Mouse (Mus musculus) embryonic facial prominence, embryonic 13.5 days (tissue): ENCODE measurements around the gene Zfp661. TPM values are rescaled to one million over a fixed set of nuclear protein-coding genes. Genes with fewer than 3 reads are reported as not detected.

Experiments
- ATAC-seq: fragments of 200-750 bp; cut with Nextera tagmentation; 2 replicates; pipeline ENCODE4 v1.8.0; 2017; ENCODE audit warnings: low read depth; ENCODE audit not compliant: insufficient number of reproducible peaks, insufficient read depth, low FRiP score, low TSS enrichment
- H3K27ac ChIP-seq: fragments of 300-500 bp; sonication (generic); 2 replicates; pipeline ENCODE4 v1.5.1; 2015; ENCODE audit warnings: moderate library complexity, mild to moderate bottlenecking, inconsistent platforms
- H3K27me3 ChIP-seq: fragments of 300-500 bp; sonication (generic); 2 replicates; pipeline ENCODE4 v1.6.1; 2015; ENCODE audit warnings: mild to moderate bottlenecking, inconsistent platforms
- H3K36me3 ChIP-seq: fragments of 300-500 bp; sonication (generic); 2 replicates; pipeline ENCODE4 v1.6.1; 2015; ENCODE audit warnings: mild to moderate bottlenecking, inconsistent platforms
- H3K4me1 ChIP-seq: fragments of 300-500 bp; sonication (generic); 2 replicates; pipeline ENCODE4 v1.6.1; 2015; ENCODE audit warnings: inconsistent platforms
- H3K4me2 ChIP-seq: fragments of 300-500 bp; sonication (generic); 2 replicates; pipeline ENCODE4 v1.6.1; 2015; ENCODE audit warnings: moderate library complexity, mild to moderate bottlenecking, inconsistent platforms
- H3K4me3 ChIP-seq: fragments of 300-500 bp; sonication (generic); 2 replicates; pipeline ENCODE4 v1.5.1; 2015; ENCODE audit warnings: mild to moderate bottlenecking, inconsistent platforms
- H3K9ac ChIP-seq: fragments of 300-500 bp; sonication (generic); 2 replicates; pipeline ENCODE4 v1.6.1; 2015; ENCODE audit warnings: mild to moderate bottlenecking, inconsistent platforms
- H3K9me3 ChIP-seq: fragments of 300-500 bp; sonication (generic); 2 replicates; pipeline ENCODE4 v1.6.1; 2016; ENCODE audit warnings: inconsistent platforms
- WGBS: fragments of 180-500 bp; shearing (Covaris S2); methylation state at CpG from one replicate; pipeline ENCODE4 v1.1.7; 2015; ENCODE audit warnings: mixed read lengths; 5-methylcytosine and 5-hydroxymethylcytosine counted together
- polyA plus RNA-seq: library from polyadenylated mRNA; unstranded; fragments of >200 nt; fragmentation: Nextera tagmentation; extraction: Ambion mirVana; gene quantifications from 2 replicates; pipeline ENCODE4 v1.2.1, GENCODE M21; 2015

Zfp661 gene
- polyA plus RNA-seq, result 6.0 and 6.8 TPM in 2 replicates

DNA sequence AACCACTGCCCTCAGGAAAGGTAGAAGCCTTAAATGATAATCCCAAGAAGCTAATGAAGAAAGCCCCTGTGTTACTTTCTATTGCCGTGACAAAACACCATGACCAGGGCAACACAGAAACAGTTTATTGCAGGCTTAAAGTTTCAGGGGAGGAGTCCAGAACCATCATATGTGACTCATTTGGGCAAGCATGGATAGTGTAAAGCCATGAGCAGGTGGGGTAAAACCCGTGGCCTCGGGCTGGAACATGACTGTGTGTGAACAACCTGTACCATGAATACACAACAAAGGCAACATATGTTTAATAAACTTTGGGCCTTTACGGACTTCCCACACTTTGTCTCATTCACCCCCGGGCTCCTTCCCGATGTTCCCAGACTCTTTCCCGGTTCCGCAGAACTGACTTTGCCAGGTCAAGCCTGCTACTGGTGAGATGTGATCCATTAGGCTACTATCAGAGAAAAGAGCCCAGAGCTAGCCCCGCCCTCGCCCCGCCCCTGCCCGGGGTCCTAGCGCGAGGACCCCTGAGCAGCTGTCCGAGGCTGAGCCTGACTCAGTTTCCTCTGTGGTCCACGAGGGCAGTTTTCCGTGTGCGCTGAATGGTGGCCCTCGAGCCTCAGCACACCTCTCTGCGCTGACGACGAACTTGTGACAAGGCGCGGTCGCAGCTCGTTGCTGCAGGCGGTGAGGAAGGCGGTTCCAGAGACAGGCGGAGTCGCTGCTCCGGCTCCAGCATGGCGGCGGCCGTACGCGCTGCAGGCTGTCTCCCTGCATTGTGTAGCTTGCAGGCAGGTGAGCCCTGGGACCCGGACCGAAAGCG lies at the start of gene Zfp661, which contains the start of gene Mrps5:
Gene Zfp661 (minus strand): TSS at position 401 of the 820 bp plus-strand sequence.
Gene Mrps5 (plus strand): TSS at position 529 of the 820 bp plus-strand sequence.
- H3K4me3 ChIP-seq, result peak within 1 kb of the TSS; percentile 95
- no peaks in the 10 kb centered on the region for H3K27me3 ChIP-seq
- no peaks in the 10 kb centered on the region for H3K9me3 ChIP-seq
- peak within 1 kb of the TSS; percentile 93 for H3K27ac ChIP-seq
- H3K36me3 ChIP-seq, result peaks cover 10% of the 10 kb centered on the region; the same call in 1 of the 2 replicates
- peaks cover 33% of the 10 kb centered on the region for H3K4me1 ChIP-seq
- H3K4me2 ChIP-seq, result peak within 1 kb of the TSS; percentile 83
- peak within 1 kb of the TSS; percentile 90 for H3K9ac ChIP-seq
- WGBS, result 3% methylated on average over 39 of the region's 39 CpGs
- ATAC-seq, result peak; percentile 62

DNA sequence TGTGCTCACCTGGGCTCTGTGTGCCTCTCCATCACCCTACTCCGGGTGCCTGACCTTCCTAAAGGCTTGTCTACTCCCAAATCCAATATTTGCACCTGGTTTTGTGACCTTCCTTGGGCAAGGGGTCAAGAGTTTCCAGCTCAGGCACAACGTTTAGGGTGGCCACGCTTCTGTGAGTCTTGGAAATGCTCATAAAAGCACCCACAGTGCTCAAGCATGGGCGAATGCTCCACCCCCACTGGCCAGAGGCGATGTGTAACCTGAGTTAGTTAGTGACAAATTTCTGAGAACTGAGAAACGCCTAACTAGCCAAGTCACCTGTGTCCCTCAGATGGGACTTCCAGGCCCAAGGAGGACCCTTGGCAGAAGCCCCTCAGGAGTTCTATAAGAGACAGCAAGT lies 48.7 kb upstream of the Zfp661 start:
- no peak overlapping the region for H3K9ac ChIP-seq
- WGBS, result 66% methylated on average over 6 of the region's 6 CpGs
- no peak for ATAC-seq
- no peaks in the 10 kb centered on the region for H3K4me1 ChIP-seq
- no peak overlapping the region for H3K4me3 ChIP-seq
- H3K27ac ChIP-seq, result no peak overlapping the region
- no peak overlapping the region for H3K4me2 ChIP-seq
- no peaks in the 10 kb centered on the region for H3K9me3 ChIP-seq
- no peaks in the 10 kb centered on the region for H3K27me3 ChIP-seq
- H3K36me3 ChIP-seq, result no peaks in the 10 kb centered on the region

DNA sequence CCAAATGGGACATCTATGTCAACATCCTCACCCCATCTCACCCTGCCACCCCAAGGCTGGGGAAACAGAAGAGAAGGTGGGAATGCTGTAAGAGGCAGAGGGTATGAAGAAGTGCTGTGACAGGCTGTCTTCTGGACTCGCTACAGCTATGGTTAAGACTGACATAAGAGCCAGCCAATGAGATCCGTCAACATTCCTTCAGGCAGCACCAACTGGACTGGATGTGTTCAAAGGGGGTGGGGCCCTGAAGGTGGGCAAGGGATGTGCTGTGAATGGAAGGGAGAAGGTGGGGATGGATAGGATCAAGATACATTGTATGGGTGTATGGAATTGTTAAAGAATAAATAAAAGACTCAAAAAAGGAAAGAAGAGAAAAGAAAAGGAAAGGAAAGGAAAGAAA lies 45.7 kb upstream of the Zfp661 start:
- WGBS, result 62% methylated on average over 2 of the region's 2 CpGs
- H3K27ac ChIP-seq, result no peak overlapping the region
- no peak for ATAC-seq

DNA sequence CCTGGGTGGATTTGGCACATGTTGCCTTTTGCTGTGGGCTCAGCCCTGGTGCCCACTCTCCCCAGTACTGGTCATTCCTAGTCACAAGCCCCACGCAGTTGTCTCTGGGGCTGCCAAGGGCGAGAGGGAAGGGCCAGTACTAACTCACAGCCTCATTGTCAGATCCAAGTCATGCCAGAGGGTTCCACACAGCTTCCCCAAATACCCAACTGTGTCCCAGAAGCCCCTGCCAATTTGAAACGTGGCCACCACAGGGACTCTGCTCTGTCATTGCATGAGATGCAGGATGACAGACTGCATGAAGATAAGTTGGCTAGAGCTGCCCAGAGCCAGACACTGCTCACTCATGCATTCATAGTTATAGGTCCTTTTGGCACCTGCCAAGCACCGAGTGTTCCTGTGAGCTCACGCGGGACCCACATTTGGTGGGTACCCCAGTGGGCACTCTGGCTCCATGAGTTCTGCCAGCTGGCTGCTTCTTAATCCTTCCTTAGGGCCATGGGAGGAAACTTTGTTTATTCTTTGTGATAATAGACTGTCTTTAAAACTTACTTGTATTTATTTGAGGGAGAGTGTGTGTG lies 41.2 kb upstream of the Zfp661 start:
- no peaks in the 10 kb centered on the region for H3K36me3 ChIP-seq
- no peak overlapping the region for H3K4me2 ChIP-seq
- 70% methylated on average over 6 of the region's 6 CpGs for WGBS
- H3K4me1 ChIP-seq, result no peaks in the 10 kb centered on the region
- ATAC-seq, result no peak
- H3K27ac ChIP-seq, result no peak overlapping the region
- H3K9me3 ChIP-seq, result no peaks in the 10 kb centered on the region
- H3K9ac ChIP-seq, result no peak overlapping the region
- no peaks in the 10 kb centered on the region for H3K27me3 ChIP-seq
- H3K4me3 ChIP-seq, result no peak overlapping the region

More for the DNA sequence above, 45.7 kb upstream of the Zfp661 start:
- H3K4me1 ChIP-seq, result no peaks in the 10 kb centered on the region
- H3K36me3 ChIP-seq, result no peaks in the 10 kb centered on the region
- H3K27me3 ChIP-seq, result no peaks in the 10 kb centered on the region
- H3K9ac ChIP-seq, result no peak overlapping the region
- H3K4me3 ChIP-seq, result no peak overlapping the region
- H3K9me3 ChIP-seq, result no peaks in the 10 kb centered on the region
- no peak overlapping the region for H3K4me2 ChIP-seq

DNA sequence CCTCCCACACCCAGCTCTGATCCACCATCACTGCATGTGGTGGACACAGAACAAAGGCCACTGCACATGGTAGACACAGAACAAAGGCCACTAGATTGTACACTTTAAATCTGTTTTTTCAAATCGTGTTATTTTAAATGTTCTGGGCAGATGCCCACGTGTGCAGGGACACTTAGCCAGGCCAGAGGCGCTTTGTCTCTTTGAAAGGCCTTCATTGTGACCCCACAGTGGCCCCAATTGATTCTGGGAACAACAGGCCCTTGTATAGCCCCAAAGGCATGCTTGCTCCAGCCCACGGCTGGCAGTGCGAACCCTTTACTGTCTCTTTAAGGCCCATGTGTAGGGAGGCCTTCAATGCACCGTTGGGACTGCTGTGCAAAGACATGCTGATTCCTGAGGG lies 40.5 kb upstream of the Zfp661 start:
- Histone ChIP-seq H3K27me3 (no peaks in the 10 kb centered on the region), H3K9me3 (no peaks in the 10 kb centered on the region), H3K4me1 (no peaks in the 10 kb centered on the region), H3K27ac (no peak overlapping the region), H3K36me3 (no peaks in the 10 kb centered on the region), H3K9ac (no peak overlapping the region), H3K4me3 (no peak overlapping the region), H3K4me2 (no peak overlapping the region)
- 42% methylated on average over 6 of the region's 6 CpGs for WGBS
- ATAC-seq, result no peak

DNA sequence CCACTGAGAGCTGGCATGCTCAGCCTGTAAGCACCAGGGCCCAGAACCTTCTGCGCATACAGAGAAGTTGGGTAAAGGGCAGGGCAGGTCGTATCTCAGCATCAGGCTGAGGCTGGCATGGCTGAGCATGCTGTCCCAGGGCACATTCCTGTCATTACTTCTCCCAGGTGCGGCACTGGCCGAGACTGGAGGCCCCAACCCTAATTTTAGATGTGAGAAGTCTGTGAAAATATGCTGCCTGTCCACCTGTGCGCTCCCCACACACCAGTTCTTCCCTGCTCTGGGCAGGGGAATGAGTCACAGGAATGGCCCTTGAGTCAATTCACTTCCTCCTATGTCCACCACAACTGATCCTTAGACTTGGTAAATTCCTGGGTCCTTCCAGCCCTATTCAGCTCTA lies 38.8 kb upstream of the Zfp661 start:
- H3K9me3 ChIP-seq, result no peaks in the 10 kb centered on the region
- no peak for ATAC-seq
- no peak overlapping the region for H3K9ac ChIP-seq
- H3K4me3 ChIP-seq, result no peak overlapping the region
- no peaks in the 10 kb centered on the region for H3K36me3 ChIP-seq
- no peaks in the 10 kb centered on the region for H3K27me3 ChIP-seq
- H3K27ac ChIP-seq, result no peak overlapping the region
- 62% methylated on average over 5 of the region's 5 CpGs for WGBS
- H3K4me2 ChIP-seq, result no peak overlapping the region
- no peaks in the 10 kb centered on the region for H3K4me1 ChIP-seq

DNA sequence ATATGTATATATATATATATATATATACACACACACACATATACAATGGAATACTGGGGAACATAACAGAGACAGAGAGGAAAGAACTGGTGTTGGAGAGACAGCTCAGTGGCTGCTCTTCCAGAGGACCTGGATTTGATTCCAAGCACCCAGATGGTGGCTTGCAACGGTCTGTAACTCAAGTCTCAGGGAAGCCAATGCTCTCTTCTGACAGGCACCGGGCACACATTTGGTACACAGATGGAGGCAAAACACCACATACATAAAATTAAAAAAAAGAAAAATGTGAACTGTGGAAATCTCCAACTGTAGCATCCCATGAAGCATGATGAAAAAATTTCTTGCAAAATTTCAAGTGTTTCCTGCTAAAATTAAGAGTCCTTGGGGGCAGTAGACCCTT lies 37.9 kb upstream of the Zfp661 start:
- Histone ChIP-seq H3K9ac (no peak overlapping the region), H3K27ac (no peak overlapping the region), H3K9me3 (no peaks in the 10 kb centered on the region), H3K4me2 (no peak overlapping the region), H3K4me3 (no peak overlapping the region), H3K36me3 (no peaks in the 10 kb centered on the region), H3K27me3 (no peaks in the 10 kb centered on the region), H3K4me1 (no peaks in the 10 kb centered on the region)
- no peak for ATAC-seq
- WGBS, result 78% methylated on average over 2 of the region's 2 CpGs

DNA sequence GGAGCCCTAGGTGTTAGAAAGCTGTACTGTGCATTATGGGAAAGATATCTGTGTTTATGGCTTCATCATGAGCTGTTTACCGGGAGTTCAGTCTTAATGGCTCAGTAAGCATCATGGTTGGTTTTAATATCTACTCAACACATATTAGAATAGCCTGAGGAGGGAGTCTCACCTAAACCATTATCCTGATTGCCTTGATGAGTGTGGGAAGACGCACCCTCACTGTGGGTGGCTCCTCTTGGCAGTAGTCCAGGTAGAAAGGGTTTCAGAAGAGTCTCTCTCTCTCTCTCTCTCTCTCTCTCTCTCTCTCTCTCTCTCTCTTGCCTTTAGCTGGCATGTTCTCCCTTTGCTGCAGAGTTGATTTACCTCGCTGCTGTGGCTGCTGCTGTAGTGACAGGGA lies 35.2 kb upstream of the Zfp661 start:
- no peaks in the 10 kb centered on the region for H3K36me3 ChIP-seq
- H3K27ac ChIP-seq, result no peak overlapping the region
- no peaks in the 10 kb centered on the region for H3K27me3 ChIP-seq
- no peak overlapping the region for H3K4me3 ChIP-seq
- 39% methylated on average over 3 of the region's 3 CpGs for WGBS
- no peak for ATAC-seq
- no peak overlapping the region for H3K9ac ChIP-seq
- no peaks in the 10 kb centered on the region for H3K9me3 ChIP-seq
- H3K4me2 ChIP-seq, result no peak overlapping the region
- H3K4me1 ChIP-seq, result no peaks in the 10 kb centered on the region

DNA sequence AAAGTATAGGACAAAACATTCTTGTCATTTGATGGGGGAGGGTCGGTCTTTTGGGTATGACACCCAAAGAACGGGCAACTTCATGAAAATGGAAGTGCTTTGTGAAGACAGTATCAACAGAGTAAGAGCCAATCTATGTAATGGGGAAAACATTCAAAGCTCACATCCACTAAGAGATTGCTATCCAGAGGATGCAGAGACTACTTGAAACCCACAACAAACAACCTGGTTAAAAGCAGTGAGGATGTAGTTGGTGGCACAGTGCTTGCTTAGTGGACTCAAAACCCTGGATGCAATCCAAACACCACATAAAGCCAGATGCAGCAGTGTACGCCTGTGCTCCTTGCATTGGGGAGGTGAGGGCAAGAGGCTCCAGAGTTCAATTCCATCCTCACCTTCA lies 32.4 kb upstream of the Zfp661 start:
- ATAC-seq, result no peak
- WGBS, result 84% methylated on average over 3 of the region's 3 CpGs
- Histone ChIP-seq H3K27me3 (no peaks in the 10 kb centered on the region), H3K4me3 (no peak overlapping the region), H3K27ac (no peak overlapping the region), H3K4me1 (no peaks in the 10 kb centered on the region), H3K36me3 (no peaks in the 10 kb centered on the region), H3K9ac (no peak overlapping the region), H3K4me2 (no peak overlapping the region), H3K9me3 (no peaks in the 10 kb centered on the region)

DNA sequence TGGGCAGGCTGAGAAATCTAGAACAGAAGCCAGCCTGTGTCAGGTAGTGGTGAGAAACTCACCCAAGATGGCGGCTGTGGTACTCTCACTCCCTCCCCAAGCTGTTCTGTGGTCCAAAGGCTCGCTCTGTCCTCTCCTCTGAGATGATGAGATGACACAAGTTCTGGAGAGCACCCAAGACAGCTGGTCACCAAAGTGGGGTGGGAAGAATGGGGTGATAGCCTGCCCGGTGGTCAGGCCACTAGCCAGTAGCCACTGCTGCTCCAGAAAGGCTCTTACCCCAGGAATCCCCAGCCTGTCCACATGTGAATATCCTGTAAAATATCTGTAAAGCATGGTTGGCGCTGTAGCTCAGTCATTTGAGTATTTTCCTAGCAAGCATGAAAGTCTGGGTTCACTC lies 25.4 kb upstream of the Zfp661 start:
- Histone ChIP-seq H3K36me3 (no peaks in the 10 kb centered on the region), H3K4me3 (no peak overlapping the region), H3K27me3 (no peaks in the 10 kb centered on the region), H3K27ac (no peak overlapping the region), H3K9me3 (no peaks in the 10 kb centered on the region), H3K4me2 (no peak overlapping the region), H3K9ac (no peak overlapping the region), H3K4me1 (peaks cover 16% of the 10 kb centered on the region)
- ATAC-seq, result no peak
- WGBS, result 88% methylated on average over 4 of the region's 4 CpGs

DNA sequence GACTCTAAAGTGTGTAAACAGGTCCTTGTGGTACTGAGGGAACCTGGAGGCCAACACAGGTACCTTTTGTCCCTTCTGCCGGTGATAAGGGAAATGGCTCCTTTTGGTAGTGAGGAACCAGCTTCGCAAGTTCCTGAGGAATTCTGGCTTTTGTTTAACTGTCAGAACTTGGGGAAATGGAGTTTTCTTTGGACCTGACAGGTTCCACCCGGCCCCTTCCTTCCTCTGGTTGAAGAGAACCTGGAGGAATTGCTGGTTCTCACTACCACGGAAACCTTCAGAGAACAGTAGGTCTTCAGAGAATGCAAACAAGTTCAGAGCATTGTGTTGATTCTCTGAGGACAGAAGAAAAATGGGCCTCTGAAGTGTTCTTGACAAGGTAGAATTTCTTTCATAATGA lies 24.5 kb upstream of the Zfp661 start:
- Histone ChIP-seq H3K9me3 (no peaks in the 10 kb centered on the region), H3K36me3 (no peaks in the 10 kb centered on the region), H3K27ac (no peak overlapping the region), H3K4me3 (no peak overlapping the region), H3K9ac (no peak overlapping the region), H3K4me1 (peaks cover 16% of the 10 kb centered on the region), H3K4me2 (no peak overlapping the region), H3K27me3 (no peaks in the 10 kb centered on the region)
- ATAC-seq, result no peak
- 79% methylated on average over 4 of the region's 4 CpGs for WGBS

DNA sequence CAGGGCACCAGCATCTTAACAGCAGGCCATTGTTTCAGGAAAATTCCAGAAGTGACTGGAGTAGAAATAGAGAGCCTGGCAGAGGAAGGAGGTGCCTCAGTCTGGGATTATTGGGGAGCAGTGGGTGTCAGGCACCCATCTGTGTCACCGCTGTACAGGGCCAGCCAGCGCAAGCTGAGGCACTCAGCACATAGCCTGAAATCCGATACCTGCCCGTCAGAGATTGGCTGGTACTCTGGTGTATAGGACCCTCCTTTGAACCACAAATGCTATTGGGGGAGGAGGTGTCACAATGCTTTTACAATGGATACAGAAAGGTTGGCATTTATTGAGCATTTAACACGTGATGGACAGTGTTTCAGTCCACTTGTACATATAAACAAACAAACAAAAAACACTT lies 22.1 kb upstream of the Zfp661 start:
- 7% methylated on average over 5 of the region's 5 CpGs for WGBS
- no peak overlapping the region for H3K27ac ChIP-seq

More for the DNA sequence above, 22.1 kb upstream of the Zfp661 start:
- Histone ChIP-seq H3K9me3 (no peaks in the 10 kb centered on the region), H3K27me3 (no peaks in the 10 kb centered on the region), H3K4me2 (0 out of 2 replicates have a peak overlapping the region, but pooled peaks have one; percentile 1), H3K4me3 (no peak overlapping the region), H3K36me3 (peaks cover 20% of the 10 kb centered on the region), H3K4me1 (peaks cover 16% of the 10 kb centered on the region), H3K9ac (0 out of 2 replicates have a peak overlapping the region, but pooled peaks have one; percentile 16)
- ATAC-seq, result no peak
